Mouse (Mus musculus): Measurements from ENCODE around the gene Egr2.

The Egr2 gene

DNA sequence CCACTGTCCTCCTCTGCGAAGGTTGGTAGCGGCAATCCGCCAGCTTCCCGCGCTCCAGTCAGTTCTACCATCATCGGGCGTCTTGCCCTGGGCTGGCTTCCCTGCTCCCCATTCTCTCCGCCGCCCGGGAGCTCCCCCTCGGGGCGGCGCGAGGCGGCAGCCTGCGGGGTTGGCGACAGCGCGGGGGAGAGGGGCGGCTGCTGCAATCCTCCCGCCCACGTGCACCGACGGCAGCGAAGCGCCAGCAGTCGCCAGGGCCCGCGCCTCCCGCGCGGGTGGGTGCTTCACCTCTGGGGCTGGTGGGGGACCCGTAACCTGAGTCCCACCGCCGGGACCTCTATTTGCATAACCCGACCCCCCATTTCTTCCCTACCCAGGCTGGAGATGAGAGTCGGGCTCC lies at the start of gene Egr2:
Egr2 (plus strand) TSS at position 220 of the 400 bp plus-strand sequence.
- DNase-seq (ENCODE audit: low read depth in 2 of 2, low spot score in 2 of 2): peak; percentile 39 to 42

DNA sequence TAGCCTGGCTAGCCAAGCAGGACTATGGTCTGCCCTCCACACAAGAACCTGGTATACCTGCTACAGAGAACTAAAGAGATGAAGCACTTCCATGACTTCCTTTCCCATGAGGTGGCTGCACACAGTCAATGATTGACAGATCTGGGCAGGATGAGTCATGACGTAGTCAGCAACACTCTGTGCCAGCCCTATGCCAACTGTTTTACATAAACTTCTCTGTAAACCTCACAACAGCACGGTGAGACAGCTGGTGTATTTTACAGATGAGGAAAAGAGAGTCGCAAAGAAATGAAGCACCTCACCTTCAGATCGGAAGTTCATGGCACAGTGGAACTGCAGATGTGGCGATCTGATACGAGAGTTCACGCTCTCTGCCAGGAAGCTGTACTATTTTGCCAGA lies 47.8 kb upstream of the Egr2 start:
- DNase-seq (ENCODE audit: low read depth in 2 of 2, low spot score in 2 of 2): no peak

DNA sequence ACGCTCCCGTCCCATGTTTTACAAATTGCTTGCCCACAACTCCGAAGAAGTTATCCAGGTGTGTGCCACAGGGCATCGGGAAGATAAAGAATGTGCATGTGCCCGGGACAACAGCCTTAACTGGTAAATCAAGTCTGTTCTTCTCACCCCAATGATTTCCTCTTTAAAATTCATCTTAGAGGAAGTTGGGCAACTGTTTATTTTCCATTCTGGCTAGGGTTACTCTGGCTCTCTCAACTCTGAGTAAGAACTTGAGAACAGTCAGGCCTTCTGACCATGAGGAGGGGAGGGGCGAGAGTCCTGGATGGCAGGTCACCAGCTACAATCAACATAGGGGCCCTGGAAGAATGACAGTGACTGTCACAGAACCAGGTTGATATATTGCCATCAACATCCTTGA lies 45.4 kb upstream of the Egr2 start:
- no peak for DNase-seq (ENCODE audit: low read depth in 2 of 2, low spot score in 2 of 2)

DNA sequence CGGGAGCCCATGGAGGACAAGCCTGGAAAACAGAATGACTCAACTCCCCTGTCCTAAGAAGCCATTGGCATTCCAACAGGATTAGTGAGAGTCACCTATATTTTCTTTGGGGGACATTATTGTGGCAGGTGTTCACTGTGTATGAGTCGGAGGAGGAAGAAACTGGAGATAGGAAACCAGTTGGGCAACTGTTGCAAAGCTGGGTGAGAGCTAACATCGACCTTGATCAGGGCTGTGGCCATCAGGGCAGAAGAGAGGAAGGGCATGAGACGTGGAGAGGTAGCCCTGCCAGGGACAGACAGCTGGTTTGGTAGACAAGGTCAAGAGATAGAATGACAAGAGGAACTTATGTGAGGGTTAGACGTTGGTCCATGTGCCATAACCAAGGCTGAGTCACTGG lies 44.6 kb upstream of the Egr2 start:
- no peak for DNase-seq (ENCODE audit: low read depth in 2 of 2, low spot score in 2 of 2)

DNA sequence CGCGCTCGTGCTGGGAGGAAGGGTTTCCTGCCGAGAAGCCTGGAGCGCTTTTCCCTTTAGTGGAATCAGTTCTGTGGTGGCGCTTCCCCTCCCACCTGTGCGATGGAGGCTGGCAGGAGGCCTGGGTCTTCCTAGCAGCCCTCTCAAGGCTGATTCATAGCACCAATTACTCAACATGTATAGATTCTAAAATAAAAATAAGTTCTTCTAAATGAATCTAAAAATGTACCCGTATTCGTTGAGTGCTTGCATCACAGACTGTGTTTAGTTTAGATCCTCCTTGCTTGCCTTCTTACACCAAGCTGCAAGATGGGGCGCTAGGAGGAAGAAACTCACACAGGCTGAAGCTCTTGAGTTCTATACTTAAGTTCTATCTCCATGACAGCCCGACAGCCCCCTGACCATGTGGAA lies 43.1 kb upstream of the Egr2 start:
- no peak for DNase-seq (ENCODE audit: low read depth in 2 of 2, low spot score in 2 of 2)

DNA sequence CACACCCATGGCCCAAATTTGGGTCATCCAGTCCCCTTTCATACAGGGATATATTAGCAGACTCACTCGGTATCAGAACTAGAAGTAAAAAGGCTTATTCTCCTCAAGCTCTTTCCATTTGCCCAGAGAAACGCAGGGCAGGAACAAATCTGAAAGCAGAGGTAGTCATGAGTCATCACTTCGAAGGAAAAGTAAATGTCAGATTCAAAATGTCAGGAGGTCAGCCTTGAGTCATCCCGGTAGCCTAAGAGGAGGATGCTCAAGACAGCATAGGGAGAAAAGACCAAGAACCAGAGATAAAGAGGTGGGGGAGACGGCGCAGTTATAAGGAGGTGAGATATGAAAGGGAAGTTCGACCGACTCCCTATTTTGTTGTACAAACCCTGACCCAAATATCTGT lies 41.7 kb upstream of the Egr2 start:
- no peak for DNase-seq (ENCODE audit: low read depth in 2 of 2, low spot score in 2 of 2)

DNA sequence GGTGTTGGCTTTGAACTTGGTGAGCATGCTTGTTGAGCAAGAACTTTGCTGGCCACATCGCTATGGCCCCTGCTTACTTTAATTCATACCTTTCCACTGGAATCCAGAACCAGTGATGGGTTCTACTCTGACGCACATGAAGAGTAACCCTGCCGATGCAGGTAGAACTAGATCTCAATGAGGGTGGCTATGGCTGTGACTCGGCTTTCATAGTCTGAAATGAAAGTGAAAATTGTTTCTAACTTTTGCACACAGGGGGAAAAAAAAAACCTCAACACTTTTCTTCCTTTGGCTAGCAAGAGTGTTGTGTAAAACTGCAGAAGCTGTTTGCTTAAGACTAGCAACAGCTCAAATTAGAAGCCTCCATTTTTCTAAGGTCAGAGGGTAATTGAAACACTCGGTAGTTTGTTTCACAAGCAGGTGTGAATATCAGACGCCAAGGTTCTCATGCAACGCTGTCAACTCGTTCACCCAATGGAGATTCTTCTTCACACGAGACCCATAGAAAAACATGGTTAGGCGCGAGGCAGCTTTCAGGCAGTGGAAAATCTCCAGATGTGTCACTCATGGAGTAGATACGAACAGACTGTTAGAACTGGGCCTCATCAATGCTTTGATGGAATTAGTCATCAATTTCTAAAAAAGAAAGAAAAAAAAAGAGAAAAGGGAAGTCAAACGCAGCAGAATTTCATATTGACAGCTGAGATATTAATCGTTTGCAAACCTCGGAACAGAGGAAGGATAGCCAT lies 38.0 kb upstream of the Egr2 start:
- DNase-seq (ENCODE audit: low read depth in 2 of 2, low spot score in 2 of 2): no peak

DNA sequence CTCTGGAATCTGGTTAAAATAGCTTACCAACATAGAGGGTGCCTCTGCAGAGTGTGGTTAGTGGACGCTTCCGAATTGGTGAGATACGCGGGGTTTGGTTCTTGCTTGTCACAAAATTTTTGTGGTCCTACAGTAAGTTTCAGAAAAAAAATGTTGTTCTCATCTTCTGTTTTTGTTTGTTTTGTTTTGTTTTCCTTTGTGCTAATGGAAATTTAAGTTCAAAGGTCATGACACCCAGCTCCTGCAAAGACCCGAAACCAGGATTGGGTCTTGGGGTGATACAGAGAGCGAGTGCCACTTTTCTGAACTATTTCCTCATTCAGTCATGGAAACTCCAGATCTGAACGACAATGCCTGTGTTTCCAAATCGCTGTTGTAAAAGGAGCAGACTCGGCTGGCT lies 37.3 kb upstream of the Egr2 start:
- DNase-seq (ENCODE audit: low read depth in 2 of 2, low spot score in 2 of 2): no peak

DNA sequence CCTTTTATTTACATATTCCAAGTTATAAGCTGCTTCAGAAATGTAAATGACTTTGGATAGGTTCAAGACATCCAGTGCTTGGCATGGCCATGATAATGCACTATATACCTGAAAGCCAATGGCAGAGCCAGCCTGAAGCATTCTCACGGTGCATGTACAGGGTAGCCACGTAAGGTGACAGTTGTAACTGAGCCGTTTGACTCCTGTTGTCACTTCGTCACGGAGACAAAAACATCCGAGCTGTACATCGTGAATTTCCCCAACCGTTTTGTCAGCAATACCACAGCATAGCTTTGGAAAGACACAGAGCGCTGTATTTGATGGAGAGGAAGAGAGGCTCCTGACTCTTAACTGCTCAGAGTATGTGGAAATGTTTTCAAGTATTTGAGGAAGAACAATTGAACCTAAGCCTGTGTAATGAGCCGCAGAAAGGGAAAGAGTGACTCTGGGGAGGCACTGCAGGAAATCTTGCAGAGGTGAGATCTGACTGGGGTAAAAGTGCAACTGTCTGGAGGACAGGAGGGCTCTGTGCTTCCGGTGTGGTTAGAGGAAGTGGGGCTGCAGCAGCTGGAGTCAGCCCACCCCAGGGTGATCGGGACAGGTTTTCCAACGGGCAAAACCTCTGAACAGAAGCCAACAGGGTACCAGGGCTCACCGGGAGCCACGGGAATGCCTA lies 31.8 kb upstream of the Egr2 start:
- DNase-seq (ENCODE audit: low read depth in 2 of 2, low spot score in 2 of 2): peak; percentile 23 to 44

DNA sequence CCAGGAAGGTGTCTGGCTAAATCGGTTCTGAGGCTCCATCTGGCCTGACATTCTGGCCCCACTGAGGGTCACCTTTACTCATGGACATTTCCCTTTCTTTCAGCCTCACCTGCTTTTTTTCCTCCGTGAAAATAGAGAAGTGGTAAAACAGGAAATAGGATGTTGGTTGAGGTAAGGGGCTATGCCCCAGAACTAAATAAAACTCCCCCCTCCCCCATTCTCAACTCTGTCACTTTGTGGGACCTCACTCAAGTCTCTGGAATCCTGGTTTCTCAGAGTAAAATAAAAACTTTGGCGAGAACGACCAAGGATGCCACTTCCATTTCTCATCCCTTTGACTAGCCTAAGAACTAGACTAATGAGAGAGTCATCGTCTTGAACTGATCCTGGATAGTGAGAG lies 31.2 kb upstream of the Egr2 start:
- no peak for DNase-seq (ENCODE audit: low read depth in 2 of 2, low spot score in 2 of 2)

DNA sequence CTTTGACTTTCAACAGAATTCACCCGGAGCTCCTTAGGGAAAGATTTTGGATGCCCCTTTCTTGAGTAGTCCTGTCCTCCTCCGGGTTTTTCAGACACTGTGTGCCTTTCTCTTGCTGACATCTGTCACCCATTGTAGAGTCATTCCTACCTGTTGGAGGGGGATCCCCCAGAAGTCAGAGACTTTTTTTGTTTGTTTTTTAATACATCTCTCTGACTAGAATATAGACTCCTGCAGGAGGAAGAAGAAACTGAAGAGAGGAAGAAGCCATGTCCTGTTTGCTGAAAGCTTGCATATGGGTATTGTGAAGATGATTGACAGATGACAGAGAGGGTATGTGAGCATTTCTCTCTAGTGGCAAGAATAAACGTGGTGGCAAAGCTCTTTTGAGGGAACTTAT lies 30.0 kb upstream of the Egr2 start:
- no peak for DNase-seq (ENCODE audit: low read depth in 2 of 2, low spot score in 2 of 2)

DNA sequence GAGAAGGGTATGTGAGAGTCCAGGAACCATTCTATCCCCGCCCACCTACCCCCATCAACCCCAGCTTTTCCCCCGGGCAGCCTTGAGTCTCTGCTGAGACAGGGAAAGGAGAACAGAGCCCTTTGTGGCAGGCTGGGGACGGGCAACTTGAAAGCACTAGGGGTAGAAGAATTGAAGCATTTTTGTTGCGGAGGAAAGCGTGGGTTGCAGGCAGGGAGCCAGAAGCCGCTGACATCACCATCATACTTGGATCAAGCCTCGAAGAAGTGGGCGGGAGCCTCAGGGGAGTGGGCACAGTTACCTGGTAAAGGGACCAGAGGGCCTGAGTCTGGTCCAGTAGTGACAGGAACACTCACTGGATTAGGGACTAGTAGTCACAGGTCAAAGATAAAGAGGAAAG lies 23.1 kb upstream of the Egr2 start:
- no peak for DNase-seq (ENCODE audit: low read depth in 2 of 2, low spot score in 2 of 2)

DNA sequence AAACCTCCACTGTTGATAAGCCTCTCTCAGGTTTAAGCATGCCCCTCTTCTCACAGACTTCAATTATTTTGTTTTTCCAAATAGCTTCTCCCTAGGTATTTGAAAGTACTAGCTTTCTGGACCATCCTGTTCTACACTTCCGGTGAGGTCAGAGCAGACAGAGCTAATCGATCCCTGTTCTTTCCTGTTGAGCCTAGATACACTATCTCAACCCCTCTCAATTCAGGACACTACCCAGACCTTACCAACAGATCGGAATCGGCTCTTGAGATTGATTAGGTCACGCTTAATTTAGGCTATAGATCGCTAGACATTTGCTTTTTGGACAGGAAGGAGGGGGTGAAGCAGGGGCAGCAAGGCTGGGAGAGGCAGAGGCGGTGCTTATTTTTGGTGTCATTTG lies 22.4 kb upstream of the Egr2 start:
- no peak for DNase-seq (ENCODE audit: low read depth in 2 of 2, low spot score in 2 of 2)

DNA sequence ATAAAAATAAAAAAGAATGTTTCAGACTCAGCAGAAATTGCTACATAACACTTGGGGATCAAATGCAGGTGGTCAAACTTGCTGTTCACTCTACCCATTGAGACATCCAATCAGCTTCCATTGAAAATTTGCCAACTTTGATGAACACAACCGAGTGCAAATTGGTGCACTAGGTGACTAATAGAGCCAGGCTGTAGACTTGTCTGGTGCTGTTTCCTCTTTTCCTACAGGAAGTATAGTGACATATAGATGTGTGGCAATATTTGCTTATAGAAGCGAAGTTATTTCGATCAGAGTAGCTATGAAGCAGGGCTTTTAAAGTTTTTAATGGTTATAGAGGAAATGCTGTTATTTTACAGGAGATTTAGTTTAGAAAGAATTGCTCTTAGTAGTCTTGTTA lies 16.5 kb upstream of the Egr2 start:
- no peak for DNase-seq (ENCODE audit: low read depth in 2 of 2, low spot score in 2 of 2)

DNA sequence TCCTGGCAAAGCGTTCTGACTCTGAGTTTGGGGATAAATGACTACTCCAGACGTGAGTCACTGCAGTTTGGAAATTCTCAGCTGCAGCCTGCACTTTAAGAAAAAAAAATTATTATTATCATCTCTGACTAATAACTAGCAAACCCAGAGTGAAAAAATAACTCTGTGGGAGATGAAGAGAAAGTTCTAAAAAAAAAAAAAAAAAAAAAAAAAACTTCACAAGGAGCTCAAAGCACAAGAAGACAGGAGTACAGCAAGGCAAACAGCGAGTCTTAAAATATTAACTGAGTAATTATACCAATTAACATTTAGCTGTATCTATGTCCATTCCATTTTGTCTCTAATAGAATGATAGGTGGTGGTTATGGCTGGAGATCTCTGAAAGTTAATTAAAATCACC lies 11.1 kb upstream of the Egr2 start:
- DNase-seq (ENCODE audit: low read depth in 2 of 2, low spot score in 2 of 2): no peak

DNA sequence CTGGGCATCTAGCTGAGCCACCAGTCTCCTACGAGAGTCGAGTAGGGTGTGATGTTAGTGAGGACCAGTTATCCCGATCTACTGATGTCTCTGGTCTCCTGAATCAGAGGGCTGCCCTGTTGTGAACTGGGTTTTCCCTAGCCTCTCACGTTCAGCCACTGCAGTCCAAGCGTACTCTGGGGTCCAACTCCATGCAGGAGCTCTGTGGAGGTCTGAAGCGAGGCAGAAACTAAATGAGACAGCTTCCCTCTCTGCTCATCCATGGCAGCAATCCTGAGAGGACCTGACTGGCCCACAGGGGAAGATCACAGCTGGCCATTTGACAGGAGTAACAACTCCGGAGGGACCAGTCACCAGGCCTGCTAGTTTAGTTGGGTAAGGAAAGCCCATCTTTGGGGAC lies 10.6 kb upstream of the Egr2 start:
- no peak for DNase-seq (ENCODE audit: low read depth in 2 of 2, low spot score in 2 of 2)

DNA sequence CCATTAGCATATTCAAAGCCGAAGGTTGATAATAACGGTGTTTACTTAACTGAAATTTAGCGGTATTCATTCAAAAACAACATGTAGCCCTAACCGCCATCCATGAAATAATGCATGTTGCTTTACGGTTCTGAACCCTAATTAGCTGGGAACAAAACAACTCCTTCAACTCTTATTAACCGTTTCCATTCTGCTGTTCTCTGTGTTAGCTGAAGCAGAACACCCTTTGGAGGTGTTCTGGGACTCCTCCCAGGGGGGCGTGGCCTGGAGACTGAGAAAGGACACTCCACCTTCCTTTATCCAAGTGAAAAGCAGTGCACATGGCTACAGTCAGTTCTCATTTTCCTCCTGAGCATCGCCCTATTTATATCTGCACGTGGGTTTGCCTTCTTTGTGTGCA lies 8.8 kb upstream of the Egr2 start:
- DNase-seq (ENCODE audit: low read depth in 2 of 2, low spot score in 2 of 2): no peak

DNA sequence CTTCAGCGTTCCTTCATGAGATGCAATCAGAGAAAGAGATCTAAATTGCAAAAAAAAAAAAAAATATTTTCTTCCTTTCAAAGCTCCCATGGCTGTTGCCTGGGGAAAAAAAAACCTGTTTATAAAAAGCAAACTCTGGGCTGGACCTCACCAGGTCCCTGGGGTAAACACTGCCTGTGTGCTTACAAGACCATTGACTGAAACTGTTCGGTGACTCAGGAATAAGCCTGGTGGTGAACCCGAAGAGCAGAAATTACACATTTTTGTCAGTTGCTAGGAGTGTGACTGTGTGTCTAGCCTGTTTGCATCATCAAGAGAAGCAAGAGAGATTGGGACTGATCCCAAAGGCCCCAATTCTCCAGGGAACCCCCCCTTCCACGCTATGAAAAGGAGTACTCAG lies 5.5 kb upstream of the Egr2 start:
- no peak for DNase-seq (ENCODE audit: low read depth in 2 of 2, low spot score in 2 of 2)

DNA sequence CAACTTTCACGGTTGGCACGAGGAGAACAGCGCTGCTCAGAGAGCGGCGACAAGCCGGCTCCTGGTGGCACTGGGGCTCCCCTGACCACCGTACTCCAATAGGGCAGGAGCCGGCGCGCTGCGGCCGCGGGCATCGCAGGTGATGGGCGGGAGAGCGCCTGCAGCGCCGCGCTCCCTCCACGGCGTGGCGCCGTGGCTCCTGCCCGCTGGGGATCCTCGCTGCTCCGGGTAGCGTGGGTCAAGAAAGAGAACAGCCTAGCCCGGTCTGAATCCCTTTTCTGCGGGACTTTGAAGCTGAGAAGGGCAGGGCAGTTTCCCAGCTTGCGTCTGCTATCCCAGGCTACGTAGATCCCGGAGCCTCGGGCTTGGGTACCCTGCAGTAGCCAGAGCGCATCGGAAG lies 697 bp downstream of the Egr2 start:
- peak; percentile 48 to 54 for DNase-seq (ENCODE audit: low read depth in 2 of 2, low spot score in 2 of 2)

DNA sequence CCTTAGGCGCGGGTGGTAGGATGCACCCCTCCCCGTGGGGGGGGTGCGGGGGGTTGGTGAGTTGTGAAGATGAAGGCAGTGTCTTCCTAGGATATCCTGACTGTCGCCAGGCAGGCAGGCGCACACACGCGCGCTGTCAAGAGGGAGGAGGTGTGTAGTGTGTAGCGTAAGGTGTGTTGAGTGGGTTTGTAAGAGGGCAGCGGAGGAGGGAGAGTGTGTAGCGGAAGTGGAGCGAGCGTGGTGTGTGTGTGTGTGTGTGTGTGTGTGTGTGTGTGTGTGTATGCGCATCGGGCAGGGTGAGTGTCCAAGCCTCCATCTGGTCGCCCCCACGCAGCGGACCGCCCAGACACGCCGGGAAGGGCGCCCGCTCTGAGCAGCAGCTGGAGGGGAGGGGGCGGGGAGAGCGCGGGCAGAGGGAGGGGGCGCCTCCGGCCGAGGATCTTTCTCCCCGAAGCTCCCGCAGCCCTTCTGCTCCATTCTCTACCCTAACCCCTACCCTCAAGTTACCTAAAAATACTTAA lies 1.4 kb downstream of the Egr2 start:
- DNase-seq (ENCODE audit: low read depth in 2 of 2, low spot score in 2 of 2): peak; percentile 37 to 46

DNA sequence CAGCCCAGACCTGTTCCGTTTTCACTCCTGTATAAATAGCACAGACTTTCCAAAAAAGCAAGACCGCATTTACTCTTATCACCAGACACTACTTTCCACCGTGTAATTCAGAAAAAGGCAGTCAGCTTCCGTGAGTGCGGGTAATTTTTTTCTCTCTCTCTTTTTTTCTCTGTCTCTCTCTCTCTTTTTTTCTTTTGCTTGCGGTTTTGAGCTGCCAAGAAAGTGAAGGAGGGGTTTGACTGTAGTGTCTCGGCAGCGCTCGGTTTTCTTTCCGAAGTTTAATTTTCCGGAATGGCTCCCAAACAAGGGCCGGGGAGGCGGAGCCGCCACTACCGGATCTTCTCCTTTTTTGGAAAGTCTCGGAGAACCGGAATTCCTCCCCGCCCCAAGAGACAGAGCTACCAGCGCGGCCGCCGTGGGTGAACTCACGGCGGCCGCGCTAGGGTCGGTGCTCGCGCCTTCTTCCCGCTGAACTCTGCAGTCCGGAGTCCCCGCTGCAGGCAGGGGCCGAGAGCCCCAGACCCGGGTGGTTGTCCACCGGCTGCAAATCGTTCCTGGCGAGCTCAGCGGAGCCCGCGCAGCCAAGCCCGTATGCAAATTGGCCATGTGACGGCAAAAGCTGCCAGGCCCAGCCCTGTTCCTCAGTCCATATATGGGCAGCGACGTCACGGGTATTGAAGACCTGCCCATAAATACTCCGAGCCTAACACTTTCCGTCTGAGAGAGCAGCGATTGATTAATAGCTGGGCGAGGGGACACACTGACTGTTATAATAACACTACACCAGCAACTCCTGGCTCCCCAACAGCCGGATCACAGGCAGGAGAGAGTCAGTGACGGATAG lies 2.1 kb downstream of the Egr2 start:
- peak; percentile 92 to 94 for DNase-seq (ENCODE audit: low read depth in 2 of 2, low spot score in 2 of 2)

DNA sequence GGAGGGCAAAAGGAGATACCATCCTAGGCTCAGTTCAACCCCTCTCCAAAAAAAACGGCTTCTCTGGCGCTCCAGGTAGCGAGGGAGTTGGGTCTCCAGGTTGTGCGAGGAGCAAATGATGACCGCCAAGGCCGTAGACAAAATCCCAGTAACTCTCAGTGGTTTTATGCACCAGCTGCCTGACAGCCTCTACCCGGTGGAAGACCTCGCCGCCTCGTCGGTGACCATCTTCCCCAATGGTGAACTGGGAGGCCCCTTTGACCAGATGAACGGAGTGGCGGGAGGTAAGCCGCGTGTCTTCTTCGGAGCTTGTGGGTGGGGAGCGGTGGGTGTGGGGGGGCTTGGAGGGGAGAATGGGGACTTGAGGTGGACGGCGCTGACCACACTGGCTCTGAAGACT lies 2.8 kb downstream of the Egr2 start:
- no peak for DNase-seq (ENCODE audit: low read depth in 2 of 2, low spot score in 2 of 2)

Data from CD8-positive naive resting alpha-beta T cell, adult 2 months (primary cell).